Mouse (Mus musculus) testis, adult 2 months (tissue): ENCODE measurements around the gene Arl8b.

Experiments
- CTCF ChIP-seq: fragments of 200-500 bp; IDR thresholded peaks from 2 replicates; pipeline ENCODE4 v1.5.1; 2012; ENCODE audit warnings: low read depth, mild to moderate bottlenecking, inconsistent platforms, low read length, moderate library complexity; ENCODE audit not compliant: control insufficient read depth, insufficient read depth, insufficient replicate concordance
- POLR2A ChIP-seq: fragments of 200-500 bp; IDR thresholded peaks from 2 replicates; pipeline ENCODE4 v1.6.1; 2012; ENCODE audit warnings: low read depth, mild to moderate bottlenecking, inconsistent platforms, low read length, moderate library complexity; ENCODE audit not compliant: control insufficient read depth

DNA sequence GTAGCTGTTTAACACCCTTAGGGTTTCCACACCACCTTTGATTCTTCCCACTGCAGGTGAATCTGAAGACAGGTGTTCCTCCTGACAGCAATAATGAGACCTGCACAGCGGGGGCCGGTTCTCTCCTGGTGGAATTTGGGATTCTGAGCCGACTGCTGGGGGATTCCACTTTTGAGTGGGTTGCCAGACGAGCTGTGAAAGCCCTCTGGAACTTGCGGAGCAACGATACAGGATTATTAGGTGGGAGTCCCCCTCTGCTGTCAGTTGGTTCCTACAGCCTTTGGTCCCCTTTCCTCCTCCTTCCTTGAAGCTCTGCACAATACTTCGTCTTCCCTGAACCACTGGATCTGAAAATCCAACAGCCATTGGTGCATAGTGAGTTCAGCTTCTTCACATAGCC, 61.9 kb downstream of the Arl8b start:
- TF ChIP-seq CTCF (no peak), POLR2A (no peak)
